Mouse (Mus musculus) liver, embryonic 15.5 days (tissue): ENCODE results near the gene Hnrnpab. TPM values are rescaled to one million over a fixed set of nuclear protein-coding genes. Genes with fewer than 3 reads are reported as not detected.

ENCODE experiments used
- ATAC-seq: fragments of 200-750 bp; cut with Nextera tagmentation; 2 replicates; pipeline ENCODE4 v1.8.0; 2017; ENCODE audit warnings: moderate number of reproducible peaks, mild to moderate bottlenecking, moderate library complexity; ENCODE audit not compliant: insufficient read depth
- H3K27ac ChIP-seq: fragments of 300-500 bp; sonication (generic); replicated peaks from 2 replicates; pipeline ENCODE4 v1.5.1; 2015; ENCODE audit warnings: mild to moderate bottlenecking, inconsistent platforms
- H3K27me3 ChIP-seq: fragments of 300-500 bp; sonication (generic); 2 replicates; pipeline ENCODE4 v1.6.1; 2015; ENCODE audit warnings: mild to moderate bottlenecking, inconsistent platforms
- H3K36me3 ChIP-seq: fragments of 300-500 bp; sonication (generic); replicated peaks from 2 replicates; pipeline ENCODE4 v1.6.1; 2015; ENCODE audit warnings: moderate library complexity, mild to moderate bottlenecking, inconsistent platforms
- H3K4me1 ChIP-seq: fragments of 300-500 bp; sonication (generic); replicated peaks from 2 replicates; pipeline ENCODE4 v1.6.1; 2015; ENCODE audit warnings: inconsistent platforms
- H3K4me2 ChIP-seq: fragments of 300-500 bp; sonication (generic); 2 replicates; pipeline ENCODE4 v1.6.1; 2015; ENCODE audit warnings: moderate library complexity, mild to moderate bottlenecking, inconsistent platforms
- H3K4me3 ChIP-seq: fragments of 300-500 bp; sonication (generic); replicated peaks from 2 replicates; pipeline ENCODE4 v1.5.1; 2015; ENCODE audit warnings: mild to moderate bottlenecking, inconsistent platforms
- H3K9ac ChIP-seq: fragments of 300-500 bp; sonication (generic); 2 replicates; pipeline ENCODE4 v1.6.1; 2015; ENCODE audit warnings: moderate library complexity, mild to moderate bottlenecking, inconsistent platforms
- H3K9me3 ChIP-seq: fragments of 300-500 bp; sonication (generic); replicated peaks from 2 replicates; pipeline ENCODE4 v1.6.1; 2016; ENCODE audit warnings: inconsistent platforms
- WGBS: fragments of 180-500 bp; shearing (Covaris S2); methylation state at CpG from one replicate; pipeline ENCODE4 v1.1.7; 2015; ENCODE audit warnings: mixed read lengths; ENCODE audit not compliant: insufficient replicate concordance; 5-methylcytosine and 5-hydroxymethylcytosine counted together
- polyA plus RNA-seq: library from polyadenylated mRNA; unstranded; fragments of >200 nt; fragmentation: Nextera tagmentation; extraction: Ambion mirVana; gene quantifications from 2 replicates; pipeline ENCODE4 v1.2.1, GENCODE M21; 2015

The Hnrnpab gene
- polyA plus RNA-seq, 1 experiment from 2014 or later: 171 TPM

- Histone ChIP-seq H3K9me3 (no peaks in the 10 kb centered on the region), H3K27me3 (no peaks in the 10 kb centered on the region), H3K4me1 (peaks cover 77% of the 10 kb centered on the region), H3K9ac (peak overlapping the region; percentile 92), H3K4me3 (peak overlapping the region; percentile 90), H3K4me2 (peak overlapping the region; percentile 84), H3K36me3 (peaks cover 50% of the 10 kb centered on the region), H3K27ac (peak overlapping the region; percentile 91)
- peak; percentile 73 for ATAC-seq
- WGBS: under 1% methylated on average over 81 of the region's 81 CpGs
Observed at GRCm38 (mm10) chr11:51605602-51606446, 823 bp downstream of the Hnrnpab start.

GRCm38 (mm10) chr11:51602253-51602652 is 4.4 kb downstream of the Hnrnpab start:
- Histone ChIP-seq H3K4me3 (no peak overlapping the region), H3K9ac (no peak overlapping the region), H3K4me1 (peaks cover 59% of the 10 kb centered on the region), H3K4me2 (no peak overlapping the region), H3K9me3 (no peaks in the 10 kb centered on the region), H3K27me3 (no peaks in the 10 kb centered on the region), H3K36me3 (peaks cover 85% of the 10 kb centered on the region), H3K27ac (no peak overlapping the region)
- WGBS: 74% methylated on average over 3 of the region's 3 CpGs
- no peak for ATAC-seq

GRCm38 (mm10) chr11:51597553-51597952 is 9.1 kb downstream of the Hnrnpab start:
- Histone ChIP-seq H3K36me3 (peaks cover 100% of the 10 kb centered on the region), H3K4me1 (peaks cover 35% of the 10 kb centered on the region), H3K27ac (no peak overlapping the region), H3K4me2 (no peak overlapping the region), H3K9me3 (no peaks in the 10 kb centered on the region), H3K9ac (no peak overlapping the region), H3K4me3 (no peak overlapping the region), H3K27me3 (no peaks in the 10 kb centered on the region)
- ATAC-seq: no peak
- WGBS: 49% methylated on average over 2 of the region's 2 CpGs

- 68% methylated on average over 1 of the region's 1 CpGs for WGBS
- no peak overlapping the region for H3K27ac ChIP-seq
- no peak overlapping the region for H3K4me3 ChIP-seq
- H3K36me3 ChIP-seq: peaks cover 100% of the 10 kb centered on the region
- ATAC-seq: no peak
- H3K9me3 ChIP-seq: no peaks in the 10 kb centered on the region
- H3K4me2 ChIP-seq: no peak overlapping the region
- no peaks in the 10 kb centered on the region for H3K27me3 ChIP-seq
- no peak overlapping the region for H3K9ac ChIP-seq
- peaks cover 18% of the 10 kb centered on the region; the same call in 1 of the 2 replicates for H3K4me1 ChIP-seq
Observed at GRCm38 (mm10) chr11:51595459-51596083, 11.1 kb downstream of the Hnrnpab start.

GRCm38 (mm10) chr11:51594715-51595350 is 11.8 kb downstream of the Hnrnpab start:
- Histone ChIP-seq H3K36me3 (peaks cover 100% of the 10 kb centered on the region), H3K27ac (0 out of 2 replicates have a peak overlapping the region, but pooled peaks have one; percentile 31), H3K27me3 (no peaks in the 10 kb centered on the region), H3K9ac (no peak overlapping the region), H3K4me3 (no peak overlapping the region), H3K4me1 (peaks cover 18% of the 10 kb centered on the region; the same call in 1 of the 2 replicates), H3K9me3 (no peaks in the 10 kb centered on the region), H3K4me2 (no peak overlapping the region)
- no peak for ATAC-seq
- 58% methylated on average over 3 of the region's 3 CpGs for WGBS

- ATAC-seq: no peak
- WGBS: 86% methylated on average over 6 of the region's 6 CpGs
- peaks cover 99% of the 10 kb centered on the region for H3K36me3 ChIP-seq
- peaks cover 18% of the 10 kb centered on the region; the same call in 1 of the 2 replicates for H3K4me1 ChIP-seq
- no peak overlapping the region for H3K27ac ChIP-seq
- no peak overlapping the region for H3K9ac ChIP-seq
- no peak overlapping the region for H3K4me3 ChIP-seq
- H3K9me3 ChIP-seq: no peaks in the 10 kb centered on the region
- no peak overlapping the region for H3K4me2 ChIP-seq
- H3K27me3 ChIP-seq: no peaks in the 10 kb centered on the region
Observed at GRCm38 (mm10) chr11:51593849-51594248, 12.8 kb downstream of the Hnrnpab start.

- Histone ChIP-seq H3K4me3 (no peak overlapping the region), H3K9me3 (no peaks in the 10 kb centered on the region), H3K36me3 (peaks cover 99% of the 10 kb centered on the region), H3K4me2 (no peak overlapping the region), H3K9ac (no peak overlapping the region), H3K27me3 (no peaks in the 10 kb centered on the region), H3K27ac (no peak overlapping the region), H3K4me1 (peaks cover 16% of the 10 kb centered on the region; the same call in 1 of the 2 replicates)
- 85% methylated on average over 4 of the region's 4 CpGs for WGBS
- no peak for ATAC-seq
Observed at GRCm38 (mm10) chr11:51593368-51593767, 13.3 kb downstream of the Hnrnpab start.

- H3K4me1 ChIP-seq: peaks cover 14% of the 10 kb centered on the region
- H3K4me2 ChIP-seq: no peak overlapping the region
- H3K4me3 ChIP-seq: no peak overlapping the region
- H3K36me3 ChIP-seq: peaks cover 99% of the 10 kb centered on the region
- H3K27ac ChIP-seq: no peak overlapping the region
- 84% methylated on average over 7 of the region's 7 CpGs for WGBS
- H3K27me3 ChIP-seq: no peaks in the 10 kb centered on the region
- no peak for ATAC-seq
- H3K9ac ChIP-seq: no peak overlapping the region
- no peaks in the 10 kb centered on the region for H3K9me3 ChIP-seq
Observed at GRCm38 (mm10) chr11:51591915-51592314, 14.7 kb downstream of the Hnrnpab start.

GRCm38 (mm10) chr11:51591168-51591567 is 15.5 kb downstream of the Hnrnpab start:
- H3K27ac ChIP-seq: no peak overlapping the region

GRCm38 (mm10) chr11:51590002-51590401 is 16.6 kb downstream of the Hnrnpab start:
- peaks cover 92% of the 10 kb centered on the region for H3K36me3 ChIP-seq

More at GRCm38 (mm10) chr11:51591168-51591567, 15.5 kb downstream of the Hnrnpab start:
- no peaks in the 10 kb centered on the region for H3K9me3 ChIP-seq
- H3K4me1 ChIP-seq: peaks cover 19% of the 10 kb centered on the region
- H3K9ac ChIP-seq: no peak overlapping the region
- WGBS: 73% methylated on average over 7 of the region's 7 CpGs
- no peak for ATAC-seq
- H3K36me3 ChIP-seq: peaks cover 99% of the 10 kb centered on the region
- H3K4me2 ChIP-seq: no peak overlapping the region
- H3K4me3 ChIP-seq: no peak overlapping the region
- no peaks in the 10 kb centered on the region for H3K27me3 ChIP-seq

GRCm38 (mm10) chr11:51588833-51589232 is 17.8 kb downstream of the Hnrnpab start:
- H3K9me3 ChIP-seq: no peaks in the 10 kb centered on the region
- H3K27ac ChIP-seq: no peak overlapping the region
- H3K4me1 ChIP-seq: peaks cover 35% of the 10 kb centered on the region
- ATAC-seq: no peak
- H3K4me2 ChIP-seq: no peak overlapping the region
- H3K9ac ChIP-seq: no peak overlapping the region
- WGBS: 90% methylated on average over 3 of the region's 3 CpGs
- no peak overlapping the region for H3K4me3 ChIP-seq
- H3K27me3 ChIP-seq: no peaks in the 10 kb centered on the region
- H3K36me3 ChIP-seq: peaks cover 80% of the 10 kb centered on the region

More at GRCm38 (mm10) chr11:51590002-51590401, 16.6 kb downstream of the Hnrnpab start:
- no peaks in the 10 kb centered on the region for H3K27me3 ChIP-seq
- no peak overlapping the region for H3K27ac ChIP-seq
- H3K4me1 ChIP-seq: peaks cover 26% of the 10 kb centered on the region
- no peak overlapping the region for H3K9ac ChIP-seq
- H3K9me3 ChIP-seq: no peaks in the 10 kb centered on the region
- no peak overlapping the region for H3K4me3 ChIP-seq
- H3K4me2 ChIP-seq: no peak overlapping the region
- no peak for ATAC-seq
